Mouse (Mus musculus): Measurements from ENCODE around the gene Zfp598. TPM values are rescaled to one million over a fixed set of nuclear protein-coding genes. Genes with fewer than 3 reads are reported as not detected.
"Not testable (repeated sequence)": the region's sequence is repeated elsewhere in the genome, so short reads cannot be mapped to it uniquely, and the experiment has no call there.

Gene Zfp598
- polyA plus RNA-seq, 1 experiment: not detected

GRCm38 (mm10) chr17:24719494-24720222 is 50.2 kb downstream of the Zfp598 start:
- TF ChIP-seq POLR2A (IDR thresholded peaks at IDR 0.05; ENCODE audit: insufficient read depth, low read depth, low read length) (peak; percentile 94), CTCF (IDR thresholded peaks at IDR 0.05; ENCODE audit: insufficient read depth, low read depth, low read length) (no peak)
- Histone ChIP-seq H3K4me3 (ENCODE audit: insufficient read depth, low read depth, low read length) (peak overlapping the region; percentile 97), H3K4me1 (ENCODE audit: control insufficient read depth, insufficient read depth, low read length) (peaks cover 10% of the 10 kb centered on the region), H3K27ac (ENCODE audit: insufficient read depth, low read depth, low read length) (peak overlapping the region; percentile 61; the same call in 1 of the 2 replicates)
- under 1% methylated on average over 61 of the region's 61 CpGs for WGBS

GRCm38 (mm10) chr17:24720616-24721015 is 51.1 kb downstream of the Zfp598 start:
- Histone ChIP-seq H3K4me3 (ENCODE audit: insufficient read depth, low read depth, low read length) (peak overlapping the region; percentile 75), H3K4me1 (ENCODE audit: control insufficient read depth, insufficient read depth, low read length) (peaks cover 10% of the 10 kb centered on the region)
- under 1% methylated on average over 11 of the region's 11 CpGs for WGBS
- not testable (repeated sequence) for H3K27ac ChIP-seq (ENCODE audit: insufficient read depth, low read depth, low read length)

GRCm38 (mm10) chr17:24721383-24721955 is 52.0 kb downstream of the Zfp598 start:
- WGBS: 62% methylated on average over 7 of the region's 7 CpGs
- H3K27ac ChIP-seq (ENCODE audit: insufficient read depth, low read depth, low read length): not testable (repeated sequence)
- Histone ChIP-seq H3K4me1 (ENCODE audit: control insufficient read depth, insufficient read depth, low read length) (peaks cover 10% of the 10 kb centered on the region), H3K4me3 (ENCODE audit: insufficient read depth, low read depth, low read length) (peak overlapping the region; percentile 15; the same call in 1 of the 2 replicates)

GRCm38 (mm10) chr17:24722220-24722924 is 52.9 kb downstream of the Zfp598 start:
- Histone ChIP-seq H3K4me1 (ENCODE audit: control insufficient read depth, insufficient read depth, low read length) (peaks cover 10% of the 10 kb centered on the region), H3K27ac (ENCODE audit: insufficient read depth, low read depth, low read length) (no peak overlapping the region), H3K4me3 (ENCODE audit: insufficient read depth, low read depth, low read length) (no peak overlapping the region)
- TF ChIP-seq CTCF (IDR thresholded peaks at IDR 0.05; ENCODE audit: insufficient read depth, low read depth, low read length) (no peak), POLR2A (IDR thresholded peaks at IDR 0.05; ENCODE audit: insufficient read depth, low read depth, low read length) (no peak)
- 37% methylated on average over 13 of the region's 13 CpGs for WGBS

GRCm38 (mm10) chr17:24723122-24723880 is 53.8 kb downstream of the Zfp598 start:
- TF ChIP-seq CTCF (IDR thresholded peaks at IDR 0.05; ENCODE audit: insufficient read depth, low read depth, low read length) (no peak), POLR2A (IDR thresholded peaks at IDR 0.05; ENCODE audit: insufficient read depth, low read depth, low read length) (no peak)
- H3K4me3 ChIP-seq (ENCODE audit: insufficient read depth, low read depth, low read length): peak overlapping the region; percentile 77
- WGBS: under 1% methylated on average over 12 of the region's 12 CpGs
- peaks cover 10% of the 10 kb centered on the region for H3K4me1 ChIP-seq (ENCODE audit: control insufficient read depth, insufficient read depth, low read length)
- no peak overlapping the region; the same call in 1 of the 2 replicates for H3K27ac ChIP-seq (ENCODE audit: insufficient read depth, low read depth, low read length)

- Histone ChIP-seq H3K27ac (ENCODE audit: insufficient read depth, low read depth, low read length) (peak overlapping the region; percentile 87), H3K4me1 (ENCODE audit: control insufficient read depth, insufficient read depth, low read length) (peaks cover 10% of the 10 kb centered on the region), H3K4me3 (ENCODE audit: insufficient read depth, low read depth, low read length) (peak overlapping the region; percentile 77)
- TF ChIP-seq POLR2A (IDR thresholded peaks at IDR 0.05; ENCODE audit: insufficient read depth, low read depth, low read length) (no peak), CTCF (IDR thresholded peaks at IDR 0.05; ENCODE audit: insufficient read depth, low read depth, low read length) (no peak)
- WGBS: under 1% methylated on average over 15 of the region's 15 CpGs
Observed at GRCm38 (mm10) chr17:24723881-24724180, 54.3 kb downstream of the Zfp598 start.

- H3K27ac ChIP-seq (ENCODE audit: insufficient read depth, low read depth, low read length): peak within 1 kb of the TSS; percentile 87
- peak within 1 kb of the TSS; percentile 77 for H3K4me3 ChIP-seq (ENCODE audit: insufficient read depth, low read depth, low read length)
- peaks cover 10% of the 10 kb centered on the region for H3K4me1 ChIP-seq (ENCODE audit: control insufficient read depth, insufficient read depth, low read length)
- TF ChIP-seq CTCF (IDR thresholded peaks at IDR 0.05; ENCODE audit: insufficient read depth, low read depth, low read length) (peak; percentile 51; the same call in 1 of the 2 replicates), POLR2A (IDR thresholded peaks at IDR 0.05; ENCODE audit: insufficient read depth, low read depth, low read length) (peak; percentile 90)
- WGBS: under 1% methylated on average over 30 of the region's 30 CpGs
Observed at GRCm38 (mm10) chr17:24724184-24724583, 54.7 kb downstream of the Zfp598 start, which contains the start of gene Ndufb10. TSS of gene Ndufb10 (minus strand) at chr17:24724478.

GRCm38 (mm10) chr17:24725637-24726390 is 56.3 kb downstream of the Zfp598 start:
- peaks cover 10% of the 10 kb centered on the region for H3K4me1 ChIP-seq (ENCODE audit: control insufficient read depth, insufficient read depth, low read length)
- WGBS: 70% methylated on average over 3 of the region's 3 CpGs
- no peak overlapping the region for H3K4me3 ChIP-seq (ENCODE audit: insufficient read depth, low read depth, low read length)
- no peak overlapping the region for H3K27ac ChIP-seq (ENCODE audit: insufficient read depth, low read depth, low read length)
- TF ChIP-seq POLR2A (IDR thresholded peaks at IDR 0.05; ENCODE audit: insufficient read depth, low read depth, low read length) (no peak), CTCF (IDR thresholded peaks at IDR 0.05; ENCODE audit: insufficient read depth, low read depth, low read length) (no peak)

All from olfactory bulb, adult 2 months (tissue).